Mouse (Mus musculus) ES-E14 (cell line): ENCODE data around the gene Gli3. TPM values are rescaled to one million over a fixed set of nuclear protein-coding genes. Genes with fewer than 3 reads are reported as not detected.

Experiments
- DNase-seq: peaks from one replicate; pipeline ENCODE4 v3.0.0-alpha.2; 2013; ENCODE audit warnings: low read depth, low spot score
- H3K27ac ChIP-seq: 2 replicates; pipeline ENCODE4 v1.5.1; 2012; ENCODE audit warnings: low read depth, mild to moderate bottlenecking, low read length, moderate library complexity, mixed read lengths; ENCODE audit not compliant: poor library complexity, insufficient read depth, severe bottlenecking
- H3K36me3 ChIP-seq: 2 replicates; pipeline ENCODE4 v1.6.1; 2012; ENCODE audit warnings: mild to moderate bottlenecking, low read length, moderate library complexity, mixed read lengths; ENCODE audit not compliant: control insufficient read depth, poor library complexity, insufficient read depth, severe bottlenecking
- H3K4me1 ChIP-seq, 2 experiments: fragments of 150-350 bp in 1 of 2; sonication (generic) in 1 of 2; 2 replicates each; pipeline ENCODE4 v1.6.1; 2012; ENCODE audit warnings: low read length in 2 of 2, mild to moderate bottlenecking in 1 of 2, mixed read lengths in 1 of 2; ENCODE audit not compliant: control insufficient read depth in 2 of 2, insufficient read depth in 2 of 2, poor library complexity in 1 of 2
- H3K4me3 ChIP-seq, 2 experiments: fragments of 150-350 bp in 1 of 2; sonication (generic) in 1 of 2; 2 replicates each; pipeline ENCODE4 v1.5.1; 2012; ENCODE audit warnings: low read length in 2 of 2, low read depth in 1 of 2, mild to moderate bottlenecking in 1 of 2, mixed read lengths in 1 of 2; ENCODE audit not compliant: insufficient read depth in 1 of 2, poor library complexity in 1 of 2, severe bottlenecking in 1 of 2
- H3K9ac ChIP-seq: 2 replicates; pipeline ENCODE4 v1.6.1; 2012; ENCODE audit warnings: low read depth, mild to moderate bottlenecking, low read length, mixed read lengths; ENCODE audit not compliant: poor library complexity, insufficient read depth, severe bottlenecking
- H3K9me3 ChIP-seq: fragments of 150-350 bp; sonication (generic); 2 replicates; pipeline ENCODE4 v1.6.1; 2012; ENCODE audit warnings: low read depth, mild to moderate bottlenecking, low read length; ENCODE audit not compliant: control insufficient read depth, insufficient read depth
- CHD2 ChIP-seq: IDR thresholded peaks from 2 replicates; pipeline ENCODE4 v1.6.1; 2014; ENCODE audit warnings: mild to moderate bottlenecking, low read depth, low read length, inconsistent platforms
- HCFC1 ChIP-seq: IDR thresholded peaks from 2 replicates; pipeline ENCODE4 v1.6.1; 2012; ENCODE audit warnings: low read length, inconsistent platforms, borderline replicate concordance; ENCODE audit not compliant: insufficient read depth
- MAFK ChIP-seq: IDR thresholded peaks from 2 replicates; pipeline ENCODE4 v1.6.1; 2014; ENCODE audit warnings: mild to moderate bottlenecking, low read depth, low read length, inconsistent platforms; ENCODE audit not compliant: insufficient read depth
- ZC3H11A ChIP-seq: IDR thresholded peaks from 2 replicates; pipeline ENCODE4 v1.6.1; 2012; ENCODE audit warnings: low read depth, mild to moderate bottlenecking, inconsistent platforms, low read length, borderline replicate concordance
- ZNF384 ChIP-seq: IDR thresholded peaks from 2 replicates; pipeline ENCODE4 v1.6.1; 2012; ENCODE audit warnings: low read depth, low read length, inconsistent platforms
- in situ Hi-C, 2 experiments: fragments of 600-800 bp; cut with MboI; formaldehyde crosslinking; loops; one replicate each; pipeline ENCODE4 v1.15.1; 2025; ENCODE audit warnings: low sequenced_read_pairs in 2 of 2, inconsistent platforms in 1 of 2; ENCODE audit not compliant: unreplicated experiment in 2 of 2
- total RNA-seq: library from RNA; depleted of rRNA; stranded (reverse); fragments of 300-350 nt; gene quantifications from 2 replicates; pipeline ENCODE4 v1.2.3, GENCODE M21; 2012

Gli3 gene
- total RNA-seq, 1 experiment = 9.3 TPM

- Histone ChIP-seq H3K36me3 (no peaks in the 10 kb centered on the region), H3K4me1 (peaks cover 3% of the 10 kb centered on the region in 2 experiments; a peak in 2 of 4 replicates), H3K4me3 (no peak overlapping the region), H3K27ac (no peak overlapping the region), H3K9me3 (no peaks in the 10 kb centered on the region), H3K9ac (no peak overlapping the region)
- TF ChIP-seq HCFC1 (no peak), ZNF384 (no peak), MAFK (no peak), ZC3H11A (no peak), CHD2 (no peak)
- in situ Hi-C loops = no loop called here
- peak; percentile 22 for DNase-seq
These were observed 161.7 kb downstream of the Gli3 start for GRCm38 (mm10) chr13:15624490-15625353.

GRCm38 (mm10) chr13:15641548-15641947 lies 178.5 kb downstream of the Gli3 start:
- H3K36me3 ChIP-seq = no peaks in the 10 kb centered on the region

DNA sequence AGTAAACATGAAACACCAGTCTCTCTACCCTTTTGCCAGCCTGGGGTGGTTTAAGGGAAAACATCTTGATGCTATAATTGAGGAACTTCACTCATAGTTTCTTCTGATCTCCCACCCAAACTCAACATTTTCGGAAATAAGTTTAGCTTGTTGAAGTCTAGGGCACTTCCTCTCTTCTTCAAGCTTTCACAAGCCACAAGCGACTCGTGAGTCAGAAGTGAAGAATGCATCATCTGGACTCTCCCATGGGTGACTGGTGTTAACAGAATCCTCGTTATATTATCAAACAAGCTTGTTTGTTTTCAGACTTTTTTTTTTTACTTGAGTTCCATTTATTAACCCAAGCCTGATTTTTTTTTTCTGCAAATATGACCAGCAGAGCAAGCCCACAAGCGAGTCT lies 197.5 kb downstream of the Gli3 start:
- Histone ChIP-seq H3K9ac (no peak overlapping the region), H3K4me1 (no peaks in the 10 kb centered on the region), H3K27ac (no peak overlapping the region), H3K36me3 (no peaks in the 10 kb centered on the region), H3K4me3 (no peak overlapping the region), H3K9me3 (no peaks in the 10 kb centered on the region)
- TF ChIP-seq MAFK (no peak), CHD2 (no peak), HCFC1 (no peak), ZNF384 (no peak)
- no peak for DNase-seq
- in situ Hi-C loops = no loop called here

More at GRCm38 (mm10) chr13:15641548-15641947, 178.5 kb downstream of the Gli3 start:
- in situ Hi-C loops = no loop called here
- no peaks in the 10 kb centered on the region for H3K9me3 ChIP-seq
- no peaks in the 10 kb centered on the region for H3K4me1 ChIP-seq
- TF ChIP-seq CHD2 (no peak), MAFK (no peak), HCFC1 (no peak), ZNF384 (no peak)
- H3K27ac ChIP-seq = no peak overlapping the region
- no peak for DNase-seq
- no peak overlapping the region for H3K4me3 ChIP-seq
- H3K9ac ChIP-seq = no peak overlapping the region

- Histone ChIP-seq H3K36me3 (no peaks in the 10 kb centered on the region), H3K27ac (no peak overlapping the region), H3K9me3 (no peaks in the 10 kb centered on the region), H3K9ac (no peak overlapping the region), H3K4me3 (no peak overlapping the region), H3K4me1 (no peaks in the 10 kb centered on the region)
- in situ Hi-C loops = no loop called here
- TF ChIP-seq HCFC1 (no peak), ZC3H11A (no peak), ZNF384 (no peak), MAFK (no peak), CHD2 (no peak)
- DNase-seq = no peak
These were observed 199.3 kb downstream of the Gli3 start for GRCm38 (mm10) chr13:15662375-15662774.

DNA sequence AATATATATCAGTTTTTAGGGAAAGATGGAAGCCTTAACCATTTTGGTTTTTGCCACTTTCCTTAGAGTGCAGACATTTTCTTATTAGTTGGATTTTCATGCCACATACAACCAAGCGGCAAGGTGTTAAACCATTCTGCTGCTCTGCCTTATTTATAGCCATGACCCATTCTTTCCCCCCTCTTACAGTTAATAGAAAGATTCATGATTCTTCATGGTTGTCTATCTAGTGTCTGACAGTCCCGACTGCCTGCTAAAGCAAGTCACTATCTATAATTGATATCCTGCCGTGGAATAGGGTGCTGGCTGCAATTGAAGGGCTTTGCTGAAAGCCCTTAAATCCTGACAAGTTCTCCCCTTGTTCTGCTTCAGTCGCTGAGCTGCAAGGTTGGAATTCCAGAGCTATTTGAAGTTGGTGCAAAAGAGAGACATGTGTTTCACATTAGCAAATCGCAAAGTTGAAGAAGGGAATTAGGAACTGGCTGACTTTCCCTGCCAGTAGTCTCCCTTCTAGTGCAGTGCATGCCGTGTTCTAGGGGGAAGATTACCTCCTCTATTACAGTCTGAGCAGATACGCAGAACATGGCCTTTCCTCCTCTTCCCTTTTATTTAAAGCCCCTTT lies 201.7 kb downstream of the Gli3 start:
- no peak for TF ChIP-seq ZC3H11A
- TF ChIP-seq ZNF384 = no peak
- no peak overlapping the region for H3K4me3 ChIP-seq
- no peak for DNase-seq
- in situ Hi-C loops = no loop called here
- H3K9me3 ChIP-seq = no peaks in the 10 kb centered on the region
- no peaks in the 10 kb centered on the region for H3K36me3 ChIP-seq
- H3K9ac ChIP-seq = no peak overlapping the region
- no peak overlapping the region for H3K27ac ChIP-seq
- no peaks in the 10 kb centered on the region for H3K4me1 ChIP-seq
